31 mouse cellular contexts compared by ENCODE assay signal in the genomic region with DNA sequence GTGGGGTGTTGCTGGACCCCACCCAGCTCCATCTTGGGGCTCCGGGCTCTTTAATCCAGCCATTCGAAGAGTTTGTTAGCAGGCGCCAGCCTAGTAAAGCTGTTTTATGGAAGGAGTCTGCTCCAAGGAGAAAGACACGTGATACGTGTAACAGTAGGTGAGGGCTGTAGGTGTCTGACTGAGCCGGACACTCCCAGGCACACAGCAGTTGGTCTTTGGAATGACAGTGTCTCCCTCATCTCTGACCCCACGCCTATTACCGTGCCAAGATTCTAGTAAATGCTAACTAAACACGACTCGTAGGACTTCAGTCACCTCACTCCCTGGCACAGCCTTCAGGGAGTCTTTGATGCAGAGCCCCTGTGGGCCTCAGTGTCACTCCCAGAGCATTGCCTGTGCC. TPM values are rescaled to one million over a fixed set of nuclear protein-coding genes. Genes with fewer than 3 reads are reported as not detected.
A peak's percentile ranks its signal among the peaks of the same experiment; 100 is the strongest.
DNase-seq lines count a peak whose midpoint lies in the region; ATAC-seq lines count a peak whose summit lies in the region.
"Had no signal": no experiment of that assay in that cellular context is flagged by ENCODE, and none has a peak within 500 bp of the region (broad histone marks: within the 10 kb centered on the region; RNA-seq: fewer than 3 reads in every experiment).

No protein-coding gene starts in this region.

- peaks cover 25% of the 10 kb centered on the region for H3K4me1 ChIP-seq in heart, embryonic 13.5 days
- H3K4me1 ChIP-seq in limb, embryonic 11.5 days (ENCODE audit: control insufficient read depth, insufficient read depth, low read length) = peaks cover 5% of the 10 kb centered on the region; the same call in 1 of the 2 replicates
- peaks cover 24% of the 10 kb centered on the region for H3K4me1 ChIP-seq in limb, embryonic 10.5 days
- H3K4me1 ChIP-seq in limb, embryonic 12.5 days (replicated peaks) = peaks cover 36% of the 10 kb centered on the region

- ATAC-seq in heart, embryonic 13.5 days (ENCODE audit: extremely low read depth, insufficient number of reproducible peaks, low FRiP score, low TSS enrichment) = no peak
- ATAC-seq in limb, embryonic 11.5 days (ENCODE audit: insufficient number of reproducible peaks, low FRiP score, low TSS enrichment, low read depth) = no peak
- no peak for ATAC-seq in limb, embryonic 12.5 days (ENCODE audit: insufficient number of reproducible peaks, insufficient read depth, low FRiP score, low TSS enrichment, low read depth)
- ATAC-seq: activated CD4-positive, CD25-positive, alpha-beta regulatory T cell, adult 4 months; CD4-positive, CD25-positive, alpha-beta regulatory T cell, adult 4 months; forebrain, embryonic 13.5 days; hindbrain, postnatal 0 days; intestine, embryonic 16.5 days; liver, postnatal 0 days; Patski had no signal

- no peak overlapping the region for H3K27ac ChIP-seq in heart, embryonic 13.5 days (replicated peaks)
- no peak overlapping the region for H3K27ac ChIP-seq in limb, embryonic 11.5 days (replicated peaks; ENCODE audit: low read depth, low read length)
- no peak overlapping the region for H3K27ac ChIP-seq in limb, embryonic 10.5 days
- 0 out of 2 replicates have a peak overlapping the region, but pooled peaks have one; percentile 51 for H3K27ac ChIP-seq in limb, embryonic 12.5 days
- H3K27ac ChIP-seq: embryonic facial prominence, embryonic 13.5 days; forebrain, embryonic 13.5 days; hindbrain, postnatal 0 days; midbrain, embryonic 10.5 days; neural tube, embryonic 12.5 days had no signal

- H3K9ac ChIP-seq in heart, embryonic 13.5 days = peak overlapping the region; percentile 5; the same call in 1 of the 2 replicates
- H3K9ac ChIP-seq in limb, embryonic 11.5 days (ENCODE audit: low read length) = no peak overlapping the region
- 0 out of 2 replicates have a peak overlapping the region, but pooled peaks have one; percentile 27 for H3K9ac ChIP-seq in limb, embryonic 12.5 days (replicated peaks)
- H3K9ac ChIP-seq: embryonic facial prominence, embryonic 13.5 days; forebrain, embryonic 13.5 days; heart, embryonic 12.5 days; liver, postnatal 0 days; neural tube, embryonic 12.5 days had no signal

- DNase-seq in heart, adult 11 months = no peak
- DNase-seq in limb, embryonic 11.5 days (ENCODE audit: low spot score) = no peak
- no peak for DNase-seq in limb, embryonic 10.5 days (ENCODE audit: low spot score)
- DNase-seq in R1 (ENCODE audit: low read depth, low spot score) = peak; percentile 25
- DNase-seq in spleen, postnatal 14 days (ENCODE audit: low spot score in 2 of 2) = no peak
- DNase-seq: adrenal gland, adult 8-10 months; cerebellum, adult 18-20 months; cerebellum, postnatal 14 days; gastrocnemius, postnatal 14 days; heart, adult 18-20 months; heart, postnatal 14 days; layer of hippocampus, postnatal 36 days; liver; liver, postnatal 0 days; lung, postnatal 10 days; right cerebral cortex, postnatal 14 days; spleen, adult 18-20 months; thymus, postnatal 14 days had no signal

- peaks cover 6% of the 10 kb centered on the region; the same call in 1 of the 2 replicates for H3K36me3 ChIP-seq in heart, embryonic 13.5 days
- no peaks in the 10 kb centered on the region for H3K36me3 ChIP-seq in limb, embryonic 11.5 days (ENCODE audit: control insufficient read depth, insufficient read depth, low read length)
- H3K36me3 ChIP-seq in limb, embryonic 10.5 days = peaks cover 2% of the 10 kb centered on the region; the same call in 1 of the 2 replicates
- H3K36me3 ChIP-seq in limb, embryonic 12.5 days = no peaks in the 10 kb centered on the region; the same call in 1 of the 2 replicates
- H3K36me3 ChIP-seq: embryonic facial prominence, embryonic 13.5 days; midbrain, embryonic 10.5 days; neural tube, embryonic 12.5 days had no signal

- no peaks in the 10 kb centered on the region for H3K27me3 ChIP-seq in heart, embryonic 13.5 days (replicated peaks)
- no peaks in the 10 kb centered on the region for H3K27me3 ChIP-seq in limb, embryonic 11.5 days (ENCODE audit: control insufficient read depth, insufficient read depth, low read length)
- H3K27me3 ChIP-seq in limb, embryonic 10.5 days (ENCODE audit: low read depth, poor library complexity, severe bottlenecking) = no peaks in the 10 kb centered on the region
- no peaks in the 10 kb centered on the region for H3K27me3 ChIP-seq in limb, embryonic 12.5 days
- H3K27me3 ChIP-seq: embryonic facial prominence, embryonic 13.5 days; forebrain, embryonic 13.5 days; heart, embryonic 12.5 days; neural tube, embryonic 12.5 days; Patski had no signal

- WGBS in heart, embryonic 13.5 days = 76% methylated on average over 10 of the region's 10 CpGs
- WGBS in limb, embryonic 11.5 days = 77% methylated on average over 10 of the region's 10 CpGs
- WGBS in limb, embryonic 10.5 days = 88% methylated on average over 10 of the region's 10 CpGs
- WGBS in limb, embryonic 12.5 days = 66% methylated on average over 10 of the region's 10 CpGs

- no peaks in the 10 kb centered on the region for H3K9me3 ChIP-seq in heart, embryonic 13.5 days
- H3K9me3 ChIP-seq in limb, embryonic 11.5 days (ENCODE audit: control insufficient read depth, low read length) = no peaks in the 10 kb centered on the region
- H3K9me3 ChIP-seq in limb, embryonic 10.5 days (replicated peaks) = no peaks in the 10 kb centered on the region
- H3K9me3 ChIP-seq in limb, embryonic 12.5 days = no peaks in the 10 kb centered on the region
- H3K9me3 ChIP-seq: embryonic facial prominence, embryonic 13.5 days; forebrain, embryonic 13.5 days; G1E; heart, embryonic 12.5 days; midbrain, embryonic 10.5 days; neural tube, embryonic 12.5 days had no signal

- no peak overlapping the region for H3K4me3 ChIP-seq in heart, embryonic 13.5 days
- H3K4me3 ChIP-seq in limb, embryonic 11.5 days (ENCODE audit: low read depth, low read length) = no peak overlapping the region
- no peak overlapping the region for H3K4me3 ChIP-seq in limb, embryonic 10.5 days
- H3K4me3 ChIP-seq in limb, embryonic 12.5 days (replicated peaks) = no peak overlapping the region
- H3K4me3 ChIP-seq: embryonic facial prominence, embryonic 13.5 days; forebrain, embryonic 13.5 days; heart, embryonic 12.5 days; midbrain, embryonic 10.5 days; neural tube, embryonic 12.5 days had no signal

- H3K4me2 ChIP-seq in heart, embryonic 13.5 days = no peak overlapping the region
- H3K4me2 ChIP-seq in limb, embryonic 11.5 days (ENCODE audit: low read depth, severe bottlenecking) = 0 out of 2 replicates have a peak overlapping the region, but pooled peaks have one; percentile 4
- 0 out of 2 replicates have a peak overlapping the region, but pooled peaks have one; percentile 8 for H3K4me2 ChIP-seq in limb, embryonic 12.5 days
- H3K4me2 ChIP-seq: embryonic facial prominence, embryonic 13.5 days; forebrain, embryonic 13.5 days; heart, embryonic 12.5 days; neural tube, embryonic 12.5 days had no signal

RNA-seq across cellular contexts. Expression of gene Sun2, which starts 3.0 kb away (rescaled TPM):
- 4.3 and 5.3 TPM in 2 replicates for polyA plus RNA-seq in heart, embryonic 13.5 days (2015; fragmentation: Nextera tagmentation; extraction: Ambion mirVana)
- 5.3 and 5.4 TPM in 2 replicates for polyA plus RNA-seq in limb, embryonic 11.5 days (2014; fragmentation: Nextera tagmentation; extraction: Ambion mirVana)
- 2.8 and 3.8 TPM in 2 replicates for polyA plus RNA-seq in limb, embryonic 10.5 days (2016; fragmentation: Nextera tagmentation; extraction: Ambion mirVana)
- 6.1 and 6.6 TPM in 2 replicates for polyA plus RNA-seq in limb, embryonic 12.5 days (2016; fragmentation: Nextera tagmentation; extraction: Ambion mirVana)

RNA-seq across cellular contexts. Expression of gene Dnal4, which starts 32.3 kb away (rescaled TPM):
- 35.6 and 37.5 TPM in 2 replicates for polyA plus RNA-seq in heart, embryonic 13.5 days (2015; fragmentation: Nextera tagmentation; extraction: Ambion mirVana)
- polyA plus RNA-seq in limb, embryonic 11.5 days (2014; fragmentation: Nextera tagmentation; extraction: Ambion mirVana) = 62.1 and 62.5 TPM in 2 replicates
- polyA plus RNA-seq in limb, embryonic 10.5 days (2016; fragmentation: Nextera tagmentation; extraction: Ambion mirVana) = 62.2 and 70.4 TPM in 2 replicates
- 71.0 and 71.2 TPM in 2 replicates for polyA plus RNA-seq in limb, embryonic 12.5 days (2016; fragmentation: Nextera tagmentation; extraction: Ambion mirVana)

RNA-seq across cellular contexts. Expression of gene Gtpbp1, which starts 54.7 kb away (rescaled TPM):
- polyA plus RNA-seq in heart, embryonic 13.5 days (2015; fragmentation: Nextera tagmentation; extraction: Ambion mirVana) = 27.0 and 29.5 TPM in 2 replicates
- 38.7 and 39.1 TPM in 2 replicates for polyA plus RNA-seq in limb, embryonic 11.5 days (2014; fragmentation: Nextera tagmentation; extraction: Ambion mirVana)
- polyA plus RNA-seq in limb, embryonic 10.5 days (2016; fragmentation: Nextera tagmentation; extraction: Ambion mirVana) = 48.6 and 53.9 TPM in 2 replicates
- 42.6 and 47.2 TPM in 2 replicates for polyA plus RNA-seq in limb, embryonic 12.5 days (2016; fragmentation: Nextera tagmentation; extraction: Ambion mirVana)

RNA-seq across cellular contexts. Expression of gene Josd1, which starts 57.6 kb away (rescaled TPM):
- 19.8 and 20.4 TPM in 2 replicates for polyA plus RNA-seq in heart, embryonic 13.5 days (2015; fragmentation: Nextera tagmentation; extraction: Ambion mirVana)
- 17.3 and 19.5 TPM in 2 replicates for polyA plus RNA-seq in limb, embryonic 11.5 days (2014; fragmentation: Nextera tagmentation; extraction: Ambion mirVana)
- 23.8 and 24.6 TPM in 2 replicates for polyA plus RNA-seq in limb, embryonic 10.5 days (2016; fragmentation: Nextera tagmentation; extraction: Ambion mirVana)
- polyA plus RNA-seq in limb, embryonic 12.5 days (2016; fragmentation: Nextera tagmentation; extraction: Ambion mirVana) = 33.0 and 36.1 TPM in 2 replicates

RNA-seq across cellular contexts. Expression of gene Nptxr, which starts 59.3 kb away (rescaled TPM):
- 1.6 and 1.7 TPM in 2 replicates for polyA plus RNA-seq in heart, embryonic 13.5 days (2015; fragmentation: Nextera tagmentation; extraction: Ambion mirVana)
- 0.37 and 0.48 TPM in 2 replicates for polyA plus RNA-seq in limb, embryonic 11.5 days (2014; fragmentation: Nextera tagmentation; extraction: Ambion mirVana)
- 0.55 and 0.65 TPM in 2 replicates for polyA plus RNA-seq in limb, embryonic 10.5 days (2016; fragmentation: Nextera tagmentation; extraction: Ambion mirVana)
- 2.0 and 2.3 TPM in 2 replicates for polyA plus RNA-seq in limb, embryonic 12.5 days (2016; fragmentation: Nextera tagmentation; extraction: Ambion mirVana)
